Mouse (Mus musculus): ENCODE measurements around the gene Npr2.

- TF ChIP-seq CTCF (IDR thresholded peaks at IDR 0.05; ENCODE audit: low read depth, low read length) (no peak), POLR2A (IDR thresholded peaks at IDR 0.05; ENCODE audit: borderline replicate concordance, low read depth, low read length) (no peak)
Observed at GRCm38 (mm10) chr4:43656339-43657109, 24.8 kb downstream of the Npr2 start, which contains the start of gene Hint2.

Data from bone marrow macrophage, adult 2 months (primary cell).